Mouse (Mus musculus) G1E (cell line): ENCODE measurements at regions not wholly inside any gene's neighbourhood (a gene's known extent, or its start where the extent isn't known, plus 50 kb on each side); places are given as distances from the start of the nearest gene placed in this dataset.

ENCODE experiments used
- ATAC-seq: 2 replicates; pipeline ENCODE4 v1.8.0; 2016; ENCODE audit warnings: mild to moderate bottlenecking; ENCODE audit not compliant: insufficient number of reproducible peaks, poor library complexity, low FRiP score, severe bottlenecking; ENCODE audit errors: extremely low read depth
- DNase-seq: peaks from one replicate; pipeline ENCODE4 v3.0.0; 2012; ENCODE audit warnings: low spot score
- H3K27me3 ChIP-seq: 2 replicates; pipeline ENCODE4 v1.6.1; 2012; ENCODE audit warnings: mild to moderate bottlenecking, low read length, inconsistent platforms; ENCODE audit not compliant: insufficient read depth
- H3K36me3 ChIP-seq: replicated peaks from 2 replicates; pipeline ENCODE3; 2012; ENCODE audit warnings: mild to moderate bottlenecking, inconsistent platforms
- H3K4me1 ChIP-seq: 2 replicates; pipeline ENCODE4 v1.6.1; 2012; ENCODE audit warnings: low read depth, low read length, inconsistent platforms, mixed read lengths; ENCODE audit not compliant: insufficient read depth
- H3K4me3 ChIP-seq: 2 replicates; pipeline ENCODE4 v1.5.1; 2012; ENCODE audit warnings: low read depth, mild to moderate bottlenecking, inconsistent platforms, low read length, moderate library complexity, mixed read lengths
- H3K9me3 ChIP-seq: replicated peaks from 2 replicates; pipeline ENCODE4 v1.6.1; 2012; ENCODE audit warnings: inconsistent platforms
- CTCF ChIP-seq: IDR thresholded peaks from 2 replicates; pipeline ENCODE4 v1.5.1; 2012; ENCODE audit warnings: low read depth, low read length, inconsistent platforms, mixed read lengths
- GATA1 ChIP-seq: IDR thresholded peaks from 2 replicates; pipeline ENCODE4 v1.6.1; 2012; ENCODE audit warnings: borderline replicate concordance, low read length, inconsistent platforms, mixed read lengths
- GATA2 ChIP-seq: IDR thresholded peaks from 2 replicates; pipeline ENCODE4 v1.6.1; 2012; ENCODE audit warnings: low read depth, low read length, inconsistent platforms, borderline replicate concordance
- POLR2AphosphoS5 ChIP-seq: IDR thresholded peaks from 2 replicates; pipeline ENCODE4 v1.6.1; 2012; ENCODE audit warnings: low read depth, low read length, inconsistent platforms; ENCODE audit not compliant: insufficient replicate concordance
- TAL1 ChIP-seq: conservative IDR thresholded peaks from 2 replicates; pipeline ENCODE4 v1.6.1; 2012; ENCODE audit warnings: low read depth, low read length, inconsistent platforms, mixed read lengths

DNA sequence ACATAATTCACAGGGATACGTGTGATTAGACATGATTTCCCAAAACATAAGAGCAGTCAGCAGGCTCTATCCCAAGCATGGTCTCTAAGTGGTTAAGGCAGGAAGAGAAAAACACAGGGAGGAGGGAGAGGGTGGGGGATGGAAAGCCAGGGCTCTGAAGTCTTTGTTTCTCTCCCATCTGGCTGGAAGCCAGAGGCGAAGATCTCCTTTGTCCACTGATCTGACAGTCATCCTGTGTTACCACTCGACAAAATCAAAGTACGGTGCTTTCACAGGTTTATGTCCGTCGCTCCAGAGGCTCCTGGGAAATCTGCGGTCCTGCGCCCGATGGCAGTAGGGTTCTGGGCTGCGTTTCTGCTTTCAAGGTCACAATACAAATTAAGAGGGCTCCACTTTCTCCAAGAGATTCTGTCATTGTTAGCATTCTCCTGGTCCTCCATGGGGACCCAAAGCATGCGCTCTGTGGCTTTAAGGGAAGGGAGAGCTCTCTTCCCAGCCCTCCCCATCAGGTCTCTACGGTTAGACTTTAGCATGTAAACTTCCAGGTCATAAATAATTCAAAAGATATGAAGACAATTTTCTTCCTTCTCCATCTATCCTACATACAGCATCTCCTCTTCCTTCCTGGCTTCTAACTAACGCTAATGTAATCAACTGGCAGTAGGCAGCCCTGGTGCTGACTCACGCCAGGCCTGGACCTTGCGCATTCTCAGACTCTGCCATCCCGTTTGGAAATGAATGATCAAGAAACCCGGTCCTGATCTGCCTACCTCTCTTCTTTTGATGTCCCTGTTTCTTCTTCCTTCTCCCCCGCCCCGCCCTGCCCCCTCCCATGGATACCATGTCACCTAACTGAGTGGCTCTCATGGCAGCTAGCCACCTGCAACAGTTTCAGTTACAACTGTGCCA is 102.0 kb upstream of the Klf7 start:
- Histone ChIP-seq H3K4me3 (no peak overlapping the region), H3K9me3 (no peaks in the 10 kb centered on the region), H3K36me3 (no peaks in the 10 kb centered on the region), H3K27me3 (0 out of 2 replicates have a peak, but pooled peaks cover 4% of the 10 kb centered on the region), H3K4me1 (no peaks in the 10 kb centered on the region)
- TF ChIP-seq TAL1 (no peak), GATA1 (no peak), CTCF (no peak), GATA2 (no peak), POLR2AphosphoS5 (no peak)
- DNase-seq (no peak), ATAC-seq (no peak)

DNA sequence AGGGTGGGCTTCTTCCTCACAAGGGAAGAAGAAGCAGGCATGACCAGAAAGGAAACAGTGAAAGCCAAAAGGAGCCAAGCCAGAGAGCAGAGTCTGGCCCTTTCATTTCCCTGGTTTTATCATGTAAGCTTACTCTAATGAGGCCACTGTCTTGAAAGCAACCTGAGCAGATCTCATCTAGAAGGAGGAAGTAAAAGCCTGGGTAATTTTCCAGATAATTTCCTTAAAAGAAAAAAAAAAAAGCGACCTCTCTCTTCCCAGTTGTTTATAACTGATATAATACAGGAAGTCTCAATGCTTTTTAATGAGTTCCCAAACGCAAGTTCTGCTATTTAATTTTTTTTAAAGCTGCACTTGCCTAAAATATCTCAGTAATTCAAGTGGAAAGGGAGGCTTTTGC is 100.4 kb upstream of the Klf7 start:
- H3K27me3 ChIP-seq: 0 out of 2 replicates have a peak, but pooled peaks cover 4% of the 10 kb centered on the region
- H3K36me3 ChIP-seq: no peaks in the 10 kb centered on the region
- ATAC-seq: no peak
- DNase-seq: no peak
- TF ChIP-seq TAL1 (no peak), GATA2 (no peak), GATA1 (no peak), POLR2AphosphoS5 (no peak), CTCF (no peak)
- no peaks in the 10 kb centered on the region for H3K4me1 ChIP-seq
- no peak overlapping the region for H3K4me3 ChIP-seq
- H3K9me3 ChIP-seq: no peaks in the 10 kb centered on the region

DNA sequence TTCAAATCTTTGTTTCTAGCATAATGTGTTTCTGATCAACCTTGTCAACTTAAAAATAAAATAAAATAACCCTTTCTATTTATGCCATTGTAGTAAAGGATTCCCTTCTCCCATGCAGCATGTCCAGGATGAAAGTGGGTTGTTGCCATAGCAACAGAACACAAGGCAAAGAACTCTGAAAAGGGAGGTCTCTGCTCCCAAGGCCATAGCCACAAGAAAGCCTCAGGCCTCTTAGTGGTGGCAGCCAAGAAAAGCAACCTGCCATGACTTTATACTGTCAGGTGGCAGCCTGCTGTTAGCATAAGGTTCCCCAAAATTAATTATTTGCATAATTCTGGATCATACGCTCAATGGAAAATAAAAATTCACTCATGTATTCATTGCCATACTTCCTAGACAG is 98.4 kb upstream of the Klf7 start:
- H3K9me3 ChIP-seq: no peaks in the 10 kb centered on the region
- H3K36me3 ChIP-seq: no peaks in the 10 kb centered on the region
- DNase-seq (no peak), ATAC-seq (no peak)
- TF ChIP-seq CTCF (no peak), GATA2 (no peak), TAL1 (no peak), GATA1 (no peak), POLR2AphosphoS5 (no peak)
- no peaks in the 10 kb centered on the region for H3K4me1 ChIP-seq
- H3K27me3 ChIP-seq: peaks cover 7% of the 10 kb centered on the region; the same call in 1 of the 2 replicates
- H3K4me3 ChIP-seq: no peak overlapping the region

DNA sequence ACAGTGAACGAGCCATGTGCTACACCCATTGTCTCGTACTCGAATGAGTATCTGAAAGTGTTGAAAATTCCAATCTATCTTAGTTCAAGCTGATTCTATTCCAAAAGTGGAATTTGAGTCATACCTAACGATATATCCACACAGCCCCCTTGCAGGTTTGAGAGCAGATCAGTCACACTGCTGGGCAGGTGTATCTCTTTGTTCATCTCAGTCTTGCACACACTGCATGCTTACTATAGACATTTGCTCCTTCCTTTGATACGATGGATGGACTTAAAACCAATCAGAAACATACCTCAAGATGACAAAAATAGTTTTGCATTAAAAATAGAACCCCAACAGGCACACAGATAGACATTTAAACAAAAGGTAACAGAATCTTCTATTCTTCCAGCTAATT is 98.0 kb upstream of the Klf7 start:
- Histone ChIP-seq H3K36me3 (no peaks in the 10 kb centered on the region), H3K9me3 (no peaks in the 10 kb centered on the region), H3K27me3 (peaks cover 7% of the 10 kb centered on the region; the same call in 1 of the 2 replicates), H3K4me3 (no peak overlapping the region), H3K4me1 (no peaks in the 10 kb centered on the region)
- TF ChIP-seq CTCF (no peak), TAL1 (no peak), GATA1 (no peak), GATA2 (no peak), POLR2AphosphoS5 (no peak)
- DNase-seq (no peak), ATAC-seq (no peak)

DNA sequence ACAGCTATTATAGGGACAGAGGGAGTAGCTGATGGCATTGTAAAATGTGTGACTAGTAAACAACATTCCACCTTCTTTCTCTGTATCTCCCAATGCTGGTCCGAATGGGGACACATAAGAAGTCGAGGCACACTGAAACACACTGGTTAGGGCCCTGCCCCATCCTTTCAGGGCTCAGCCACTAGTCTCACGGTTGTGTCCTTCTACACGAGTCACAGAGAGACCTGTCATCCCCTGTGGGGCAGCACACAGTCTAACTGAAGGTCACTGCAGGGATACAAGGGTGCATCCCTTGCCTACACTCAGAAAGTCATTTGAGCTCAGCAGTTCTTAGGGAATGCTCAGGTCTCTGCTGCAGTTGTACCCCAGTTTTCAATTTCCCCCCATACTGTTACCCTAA is 93.6 kb upstream of the Klf7 start:
- H3K27me3 ChIP-seq: peaks cover 2% of the 10 kb centered on the region; the same call in 1 of the 2 replicates
- DNase-seq (no peak), ATAC-seq (no peak)
- no peaks in the 10 kb centered on the region for H3K36me3 ChIP-seq
- no peak for TF ChIP-seq POLR2AphosphoS5
- TF ChIP-seq GATA2: no peak
- no peak for TF ChIP-seq TAL1
- TF ChIP-seq GATA1: no peak
- TF ChIP-seq CTCF: no peak
- H3K4me3 ChIP-seq: no peak overlapping the region
- H3K9me3 ChIP-seq: no peaks in the 10 kb centered on the region
- H3K4me1 ChIP-seq: no peaks in the 10 kb centered on the region

DNA sequence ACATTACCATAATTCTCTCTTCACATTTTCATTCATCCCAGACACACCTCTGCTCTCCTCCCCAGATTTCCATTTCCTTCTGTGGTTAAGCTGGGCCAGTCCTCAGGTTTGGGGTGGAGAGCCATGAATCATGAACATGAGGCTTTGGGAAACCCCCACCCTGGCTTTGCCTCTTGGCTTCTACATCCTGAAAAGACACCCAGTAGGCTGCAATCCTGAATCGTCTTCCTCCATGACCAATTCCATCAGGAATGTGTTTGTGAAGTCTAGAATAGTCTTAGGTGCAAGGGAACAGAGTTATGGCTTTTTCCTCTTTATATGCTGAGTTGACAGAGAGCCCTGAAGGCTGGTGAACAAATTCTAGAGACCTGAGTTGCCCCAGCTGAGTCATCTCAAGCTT is 87.0 kb upstream of the Klf7 start:
- Histone ChIP-seq H3K4me1 (no peaks in the 10 kb centered on the region), H3K27me3 (no peaks in the 10 kb centered on the region), H3K9me3 (no peaks in the 10 kb centered on the region), H3K36me3 (no peaks in the 10 kb centered on the region), H3K4me3 (no peak overlapping the region)
- DNase-seq: no peak
- TF ChIP-seq POLR2AphosphoS5: no peak
- no peak for TF ChIP-seq CTCF
- TF ChIP-seq TAL1: no peak
- TF ChIP-seq GATA2: no peak
- TF ChIP-seq GATA1: no peak
- no peak for ATAC-seq

DNA sequence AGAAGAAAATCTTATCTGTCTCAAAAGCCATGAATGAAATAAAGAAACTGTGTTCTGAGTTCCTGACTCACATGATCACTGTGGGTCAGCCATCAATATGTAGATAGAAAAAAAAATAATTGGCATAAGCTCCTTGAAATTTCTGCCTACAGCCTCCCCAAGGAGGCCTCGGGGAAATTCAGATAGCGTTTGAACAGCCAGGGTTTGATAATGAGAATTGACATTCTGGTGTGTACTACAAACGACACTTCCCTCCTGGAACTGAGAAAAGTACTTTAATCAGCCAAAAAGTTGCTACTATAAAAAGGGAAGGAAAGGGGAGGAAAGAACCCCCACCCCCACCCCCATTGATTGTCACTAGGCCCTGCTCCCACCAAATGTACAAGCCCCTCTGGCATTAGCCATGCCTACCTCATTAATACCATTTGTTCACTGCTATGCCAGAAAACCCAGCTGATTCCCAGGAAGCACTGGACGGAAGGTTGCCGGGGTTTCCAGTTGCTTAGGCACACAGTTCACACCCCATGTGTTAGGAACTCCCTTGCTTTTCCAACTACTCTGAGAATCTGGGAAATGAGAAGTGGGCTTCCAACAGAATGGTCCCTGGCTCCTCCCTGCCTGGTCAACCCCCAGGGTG is 78.4 kb upstream of the Klf7 start:
- Histone ChIP-seq H3K27me3 (no peaks in the 10 kb centered on the region; the same call in none of the 2 replicates), H3K4me3 (no peak overlapping the region), H3K9me3 (no peaks in the 10 kb centered on the region), H3K4me1 (no peaks in the 10 kb centered on the region), H3K36me3 (no peaks in the 10 kb centered on the region)
- DNase-seq (no peak), ATAC-seq (no peak)
- no peak for TF ChIP-seq POLR2AphosphoS5
- no peak for TF ChIP-seq TAL1
